Mouse (Mus musculus) liver, embryonic 13.5 days (tissue): Measurements from ENCODE around the gene Etfb. TPM values are rescaled to one million over a fixed set of nuclear protein-coding genes. Genes with fewer than 3 reads are reported as not detected.

Experiments
- ATAC-seq: fragments of 200-750 bp; cut with Nextera tagmentation; 2 replicates; pipeline ENCODE4 v1.8.0; 2017; ENCODE audit warnings: low read depth, mild to moderate bottlenecking, moderate number of reproducible peaks, moderate library complexity
- DNase-seq: peaks from one replicate; pipeline ENCODE4 v3.0.0; 2022
- H3K27ac ChIP-seq: fragments of 300-500 bp; sonication (generic); 2 replicates; pipeline ENCODE4 v1.5.1; 2015; ENCODE audit warnings: moderate library complexity, mild to moderate bottlenecking, inconsistent platforms
- H3K27me3 ChIP-seq: fragments of 300-500 bp; sonication (generic); 2 replicates; pipeline ENCODE4 v1.6.1; 2015; ENCODE audit warnings: mild to moderate bottlenecking, inconsistent platforms
- H3K36me3 ChIP-seq: fragments of 300-500 bp; sonication (generic); 2 replicates; pipeline ENCODE4 v1.6.1; 2015; ENCODE audit warnings: mild to moderate bottlenecking, inconsistent platforms
- H3K4me1 ChIP-seq: fragments of 300-500 bp; sonication (generic); replicated peaks from 2 replicates; pipeline ENCODE4 v1.6.1; 2015; ENCODE audit warnings: inconsistent platforms
- H3K4me2 ChIP-seq: fragments of 300-500 bp; sonication (generic); 2 replicates; pipeline ENCODE4 v1.6.1; 2015; ENCODE audit warnings: inconsistent platforms, mild to moderate bottlenecking, moderate library complexity
- H3K4me3 ChIP-seq: fragments of 300-500 bp; sonication (generic); replicated peaks from 2 replicates; pipeline ENCODE4 v1.5.1; 2015; ENCODE audit warnings: mild to moderate bottlenecking, inconsistent platforms
- H3K9ac ChIP-seq: fragments of 300-500 bp; sonication (generic); 2 replicates; pipeline ENCODE4 v1.6.1; 2015; ENCODE audit warnings: mild to moderate bottlenecking, inconsistent platforms
- H3K9me3 ChIP-seq: fragments of 300-500 bp; sonication (generic); replicated peaks from 2 replicates; pipeline ENCODE4 v1.6.1; 2016; ENCODE audit warnings: inconsistent platforms
- WGBS: fragments of 180-500 bp; shearing (Covaris S2); methylation state at CpG from one replicate; pipeline ENCODE4 v1.1.7; 2015; ENCODE audit not compliant: insufficient replicate concordance; 5-methylcytosine and 5-hydroxymethylcytosine counted together
- polyA plus RNA-seq: library from polyadenylated mRNA; unstranded; fragments of >200 nt; fragmentation: Nextera tagmentation; extraction: Ambion mirVana; gene quantifications from 2 replicates; pipeline ENCODE4 v1.2.1, GENCODE M21; 2015

Etfb gene
- polyA plus RNA-seq, 1 experiment from 2014 or later, result 252 TPM

- Histone ChIP-seq H3K4me2 (no peak overlapping the region), H3K27ac (no peak overlapping the region), H3K4me1 (no peaks in the 10 kb centered on the region), H3K9me3 (no peaks in the 10 kb centered on the region), H3K36me3 (no peaks in the 10 kb centered on the region), H3K4me3 (no peak overlapping the region), H3K27me3 (no peaks in the 10 kb centered on the region), H3K9ac (no peak overlapping the region)
- no peak for ATAC-seq
- 34% methylated on average over 4 of the region's 4 CpGs for WGBS
- no peak for DNase-seq
Measured at GRCm38 (mm10) chr7:43429500-43429899, 14.4 kb upstream of the Etfb start.

GRCm38 (mm10) chr7:43432891-43433290, 11.0 kb upstream of the Etfb start:
- Histone ChIP-seq H3K9me3 (no peaks in the 10 kb centered on the region), H3K27me3 (no peaks in the 10 kb centered on the region), H3K4me1 (peaks cover 10% of the 10 kb centered on the region), H3K4me2 (no peak overlapping the region), H3K9ac (no peak overlapping the region), H3K27ac (no peak overlapping the region), H3K36me3 (no peaks in the 10 kb centered on the region), H3K4me3 (no peak overlapping the region)
- WGBS, result 43% methylated on average over 4 of the region's 4 CpGs
- ATAC-seq (no peak), DNase-seq (no peak)

GRCm38 (mm10) chr7:43434676-43435075, 9.2 kb upstream of the Etfb start:
- 70% methylated on average over 5 of the region's 5 CpGs for WGBS

GRCm38 (mm10) chr7:43436341-43437255, 7.3 kb upstream of the Etfb start, which contains the start of gene Nkg7:
Nkg7 (plus strand) TSS chr7:43437073.
- no peak for DNase-seq
- Histone ChIP-seq H3K36me3 (no peaks in the 10 kb centered on the region), H3K27me3 (no peaks in the 10 kb centered on the region), H3K4me2 (0 out of 2 replicates have a peak within 1 kb of the TSS, but pooled peaks have one; percentile 1), H3K4me3 (no peak within 1 kb of the TSS), H3K4me1 (peaks cover 19% of the 10 kb centered on the region), H3K27ac (no peak within 1 kb of the TSS), H3K9me3 (no peaks in the 10 kb centered on the region), H3K9ac (no peak within 1 kb of the TSS)
- 42% methylated on average over 10 of the region's 10 CpGs for WGBS
- ATAC-seq, result no peak

More at GRCm38 (mm10) chr7:43434676-43435075, 9.2 kb upstream of the Etfb start:
- Histone ChIP-seq H3K27me3 (no peaks in the 10 kb centered on the region), H3K4me1 (peaks cover 10% of the 10 kb centered on the region), H3K27ac (no peak overlapping the region), H3K9ac (no peak overlapping the region), H3K36me3 (no peaks in the 10 kb centered on the region), H3K4me3 (no peak overlapping the region), H3K9me3 (no peaks in the 10 kb centered on the region), H3K4me2 (no peak overlapping the region)
- ATAC-seq (no peak), DNase-seq (no peak)

GRCm38 (mm10) chr7:43438611-43439010, 5.3 kb upstream of the Etfb start:
- peaks cover 31% of the 10 kb centered on the region for H3K4me1 ChIP-seq
- ATAC-seq (no peak), DNase-seq (no peak)
- H3K9me3 ChIP-seq, result no peaks in the 10 kb centered on the region
- no peak overlapping the region for H3K4me3 ChIP-seq
- WGBS, result 24% methylated on average over 4 of the region's 4 CpGs
- no peak overlapping the region for H3K27ac ChIP-seq
- H3K4me2 ChIP-seq, result no peak overlapping the region
- H3K9ac ChIP-seq, result no peak overlapping the region
- no peaks in the 10 kb centered on the region for H3K36me3 ChIP-seq
- no peaks in the 10 kb centered on the region for H3K27me3 ChIP-seq

- 75% methylated on average over 6 of the region's 6 CpGs for WGBS
- no peak within 1 kb of the TSS for H3K9ac ChIP-seq
- peaks cover 36% of the 10 kb centered on the region for H3K4me1 ChIP-seq
- DNase-seq (no peak), ATAC-seq (no peak)
- H3K27ac ChIP-seq, result 0 out of 2 replicates have a peak within 1 kb of the TSS, but pooled peaks have one; percentile 34
- no peak within 1 kb of the TSS for H3K4me2 ChIP-seq
- no peaks in the 10 kb centered on the region for H3K9me3 ChIP-seq
- H3K27me3 ChIP-seq, result no peaks in the 10 kb centered on the region
- H3K4me3 ChIP-seq, result no peak within 1 kb of the TSS
- no peaks in the 10 kb centered on the region for H3K36me3 ChIP-seq
Measured at GRCm38 (mm10) chr7:43440482-43440881, 3.4 kb upstream of the Etfb start, which contains the start of gene Cldnd2. Cldnd2 (plus strand) TSS chr7:43440782.

- H3K27ac ChIP-seq, result 0 out of 2 replicates have a peak overlapping the region, but pooled peaks have one; percentile 34
- no peaks in the 10 kb centered on the region for H3K27me3 ChIP-seq
- no peak for ATAC-seq
- no peak overlapping the region for H3K4me2 ChIP-seq
- H3K36me3 ChIP-seq, result no peaks in the 10 kb centered on the region
- WGBS, result 70% methylated on average over 3 of the region's 3 CpGs
- no peaks in the 10 kb centered on the region for H3K9me3 ChIP-seq
- no peak overlapping the region for H3K9ac ChIP-seq
- peaks cover 38% of the 10 kb centered on the region for H3K4me1 ChIP-seq
- no peak for DNase-seq
- H3K4me3 ChIP-seq, result no peak overlapping the region
Measured at GRCm38 (mm10) chr7:43441071-43441470, 2.8 kb upstream of the Etfb start.

GRCm38 (mm10) chr7:43442684-43443083, 1.2 kb upstream of the Etfb start:
- Histone ChIP-seq H3K9me3 (no peaks in the 10 kb centered on the region), H3K9ac (peak overlapping the region; percentile 77), H3K4me2 (peak overlapping the region; percentile 97), H3K4me1 (peaks cover 54% of the 10 kb centered on the region), H3K36me3 (no peaks in the 10 kb centered on the region), H3K27ac (peak overlapping the region; percentile 89), H3K4me3 (peak overlapping the region; percentile 75), H3K27me3 (no peaks in the 10 kb centered on the region)
- 5% methylated on average over 9 of the region's 9 CpGs for WGBS
- DNase-seq (no peak), ATAC-seq (no peak)

GRCm38 (mm10) chr7:43443126-43443916, 562 bp upstream of the Etfb start:
- Histone ChIP-seq H3K4me3 (peak overlapping the region; percentile 75), H3K9me3 (no peaks in the 10 kb centered on the region), H3K9ac (peak overlapping the region; percentile 77), H3K36me3 (no peaks in the 10 kb centered on the region), H3K27ac (peak overlapping the region; percentile 89), H3K4me1 (peaks cover 60% of the 10 kb centered on the region), H3K27me3 (no peaks in the 10 kb centered on the region), H3K4me2 (peak overlapping the region; percentile 97)
- DNase-seq (peak; percentile 71), ATAC-seq (peak; percentile 82)
- WGBS, result under 1% methylated on average over 36 of the region's 36 CpGs

GRCm38 (mm10) chr7:43447801-43448200, 3.9 kb downstream of the Etfb start:
- peaks cover 66% of the 10 kb centered on the region for H3K4me1 ChIP-seq
- H3K36me3 ChIP-seq, result peaks cover 21% of the 10 kb centered on the region
- H3K4me2 ChIP-seq, result no peak overlapping the region
- H3K27me3 ChIP-seq, result no peaks in the 10 kb centered on the region
- no peak overlapping the region for H3K9ac ChIP-seq
- WGBS, result 68% methylated on average over 4 of the region's 4 CpGs
- DNase-seq (no peak), ATAC-seq (no peak)
- no peak overlapping the region for H3K4me3 ChIP-seq
- no peak overlapping the region for H3K27ac ChIP-seq
- H3K9me3 ChIP-seq, result no peaks in the 10 kb centered on the region

- 82% methylated on average over 2 of the region's 3 CpGs for WGBS
Measured at GRCm38 (mm10) chr7:43448246-43448645, 4.4 kb downstream of the Etfb start.

More at GRCm38 (mm10) chr7:43448246-43448645, 4.4 kb downstream of the Etfb start:
- no peak for DNase-seq
- H3K36me3 ChIP-seq, result peaks cover 25% of the 10 kb centered on the region
- H3K9me3 ChIP-seq, result no peaks in the 10 kb centered on the region
- H3K4me1 ChIP-seq, result peaks cover 65% of the 10 kb centered on the region
- H3K27ac ChIP-seq, result no peak overlapping the region
- no peaks in the 10 kb centered on the region for H3K27me3 ChIP-seq
- ATAC-seq, result no peak
- no peak overlapping the region for H3K4me3 ChIP-seq
- H3K4me2 ChIP-seq, result no peak overlapping the region
- no peak overlapping the region for H3K9ac ChIP-seq
